Mouse (Mus musculus): Measurements from ENCODE around the gene Ccnc.

The Ccnc gene

DNA sequence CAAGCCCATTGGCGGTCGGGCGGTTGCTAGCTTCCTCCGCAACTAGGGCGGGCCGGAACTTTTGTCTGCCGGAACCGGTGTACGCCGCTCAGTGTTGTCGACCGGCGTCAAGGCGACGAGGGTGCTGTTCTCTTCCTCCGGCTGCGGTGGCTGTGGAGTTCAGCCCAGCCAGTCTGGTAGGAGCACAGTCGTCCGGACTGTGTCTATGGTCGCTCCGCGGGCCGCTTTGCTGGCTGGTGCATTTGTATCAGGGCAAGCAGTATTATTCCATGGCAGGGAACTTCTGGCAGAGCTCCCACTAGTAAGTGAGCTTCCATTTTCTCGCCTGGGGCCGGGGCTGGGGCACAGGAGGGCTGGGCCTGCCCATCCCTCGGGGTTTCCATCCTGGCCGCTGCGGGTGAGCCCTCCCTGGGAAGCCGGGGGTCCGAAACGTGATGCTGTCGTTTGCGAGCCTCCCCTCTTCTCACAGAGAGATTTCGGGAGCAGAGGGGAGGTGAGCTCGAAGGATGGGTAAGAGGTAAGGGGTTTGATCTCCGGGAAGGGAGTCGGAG lies at the start of gene Ccnc:
Ccnc (plus strand) TSS at position 87 of the 551 bp plus-strand sequence.
- DNase-seq, result peak; percentile 90 to 92

DNA sequence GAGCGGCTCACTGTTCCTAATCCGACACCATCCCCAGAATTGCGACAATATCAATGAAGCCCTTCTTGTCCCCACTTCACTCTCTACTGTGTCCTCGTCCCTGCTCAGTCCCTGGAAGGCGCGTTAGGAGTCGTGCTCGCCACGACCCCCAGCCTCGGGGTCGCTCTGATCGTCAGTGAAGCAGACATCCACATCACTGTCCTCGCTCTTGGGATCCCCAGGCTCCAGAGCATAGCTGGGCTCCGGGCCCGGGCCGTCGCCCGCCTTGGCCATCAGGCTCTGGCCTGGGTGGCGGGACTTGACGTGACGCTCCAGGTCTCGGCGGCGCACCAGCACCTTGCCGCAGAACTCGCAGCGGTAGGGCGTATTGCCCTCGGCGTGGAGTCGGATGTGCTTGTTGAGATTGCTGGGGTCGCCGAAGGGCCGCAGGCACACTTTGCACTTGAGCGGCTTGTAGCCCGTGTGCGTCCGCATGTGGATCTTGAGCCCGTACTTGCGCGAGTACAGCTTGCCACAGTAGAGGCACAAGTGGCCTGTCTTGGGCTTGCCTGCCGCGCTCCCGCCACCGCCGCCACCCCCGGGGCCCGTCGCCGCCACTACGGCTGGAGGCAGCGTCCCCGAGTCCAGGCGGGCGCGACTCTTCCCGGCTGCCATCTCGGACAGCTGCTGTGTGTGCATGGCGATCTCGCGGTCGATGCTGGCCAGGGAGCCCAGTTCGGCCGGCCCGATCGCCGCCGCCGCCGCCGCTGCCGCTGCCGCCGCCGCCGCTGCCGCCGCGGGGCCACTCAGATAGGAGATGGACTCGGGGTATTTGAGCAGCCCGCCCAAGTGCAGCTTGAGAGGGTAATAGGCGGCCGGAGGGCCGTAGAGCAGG lies 49.2 kb upstream of the Ccnc start:
- DNase-seq, result no peak

DNA sequence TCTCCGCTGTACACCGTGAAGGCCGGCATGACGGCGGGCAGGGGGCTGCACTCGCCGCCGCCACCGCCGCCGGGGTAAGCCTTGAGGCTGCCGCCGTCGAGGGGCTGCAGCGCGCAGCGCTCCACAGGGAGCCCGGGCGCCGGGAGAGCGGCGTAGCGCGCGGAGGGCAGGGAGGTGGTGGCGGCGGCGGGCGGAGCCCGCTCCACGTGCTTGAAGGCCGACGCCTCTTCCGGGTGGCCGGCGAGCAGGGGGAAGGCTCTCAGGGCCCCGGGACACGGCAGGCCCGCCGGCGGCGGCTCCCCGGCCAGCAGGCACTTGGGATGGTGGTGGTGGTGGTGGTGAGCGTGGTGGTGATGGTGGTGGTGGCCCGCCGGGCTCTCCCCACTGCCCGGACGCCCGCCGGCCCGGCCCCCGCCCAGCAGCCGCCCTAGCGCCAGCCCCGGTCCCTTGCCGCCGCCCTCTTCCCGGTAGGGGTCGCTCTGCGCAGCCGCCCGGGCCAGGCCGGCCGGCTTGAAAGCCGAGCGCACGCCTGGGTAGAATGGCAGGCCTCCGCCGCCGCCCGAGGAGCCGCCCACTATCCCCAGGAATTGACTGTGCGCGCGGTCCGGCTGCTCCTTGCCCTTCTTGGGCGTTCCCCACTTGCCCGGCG lies 48.4 kb upstream of the Ccnc start:
- peak; percentile 14 to 22 for DNase-seq

DNA sequence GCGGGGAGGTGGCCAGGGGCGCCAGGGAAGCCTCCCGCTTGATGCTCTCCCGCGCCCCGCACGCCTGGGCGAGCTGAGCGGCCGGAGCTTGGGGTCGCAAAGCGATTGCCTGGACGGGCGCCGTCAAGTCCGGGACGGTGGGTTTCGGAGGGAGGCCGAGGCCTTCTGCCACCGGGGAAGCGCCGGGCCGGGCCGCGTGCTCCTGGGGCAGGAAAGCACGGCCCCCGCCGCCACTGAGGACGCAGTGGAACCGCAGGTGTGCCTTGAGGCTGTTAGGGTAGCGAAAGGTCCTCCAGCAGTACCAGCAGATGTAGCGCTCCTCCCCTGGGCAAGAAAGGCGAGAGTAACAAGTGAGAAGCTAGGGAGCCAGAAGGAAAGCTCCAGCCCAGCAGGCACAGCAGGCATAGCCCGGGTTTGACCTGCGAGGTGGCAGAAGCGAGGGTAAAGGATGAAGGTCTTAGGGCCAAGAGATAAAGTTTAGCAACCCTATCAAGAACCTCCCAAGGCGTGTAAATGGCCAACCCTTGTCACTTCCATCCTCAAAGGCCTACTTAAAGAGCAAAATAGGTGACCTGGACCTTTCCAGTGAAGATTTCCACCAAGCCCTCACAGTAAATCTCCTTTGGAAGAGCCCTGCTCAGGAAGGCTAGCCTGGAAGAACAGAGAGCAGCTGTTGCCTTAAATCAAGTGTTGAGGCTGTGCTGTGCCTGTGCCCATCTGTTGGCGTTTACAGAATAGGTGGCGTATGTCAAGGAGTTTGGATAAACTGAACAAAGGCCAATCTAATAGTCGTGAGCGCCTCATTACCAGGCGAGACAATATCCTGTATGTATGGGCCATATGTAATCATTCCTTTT lies 47.6 kb upstream of the Ccnc start:
- peak in 1 of 2 experiments; percentile 9 for DNase-seq

DNA sequence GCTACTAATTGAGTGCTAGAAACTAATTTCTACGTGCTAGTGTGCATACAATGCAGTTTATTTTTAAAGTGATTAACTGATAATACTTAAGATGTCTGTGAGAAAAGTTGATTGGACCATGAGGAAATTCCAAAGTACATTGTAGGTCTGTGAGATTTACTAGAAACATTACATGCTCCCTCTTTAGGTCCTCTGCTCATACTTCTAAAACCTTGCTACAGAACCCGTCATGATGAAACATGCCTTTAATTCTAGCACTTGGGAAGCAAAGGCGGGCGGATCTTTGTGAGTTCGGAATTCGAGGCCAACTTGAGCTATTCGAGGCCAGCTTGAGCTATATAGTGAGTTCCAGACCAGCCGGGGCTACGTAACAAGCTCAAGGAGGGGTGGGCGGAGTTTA lies 46.5 kb upstream of the Ccnc start:
- no peak for DNase-seq

DNA sequence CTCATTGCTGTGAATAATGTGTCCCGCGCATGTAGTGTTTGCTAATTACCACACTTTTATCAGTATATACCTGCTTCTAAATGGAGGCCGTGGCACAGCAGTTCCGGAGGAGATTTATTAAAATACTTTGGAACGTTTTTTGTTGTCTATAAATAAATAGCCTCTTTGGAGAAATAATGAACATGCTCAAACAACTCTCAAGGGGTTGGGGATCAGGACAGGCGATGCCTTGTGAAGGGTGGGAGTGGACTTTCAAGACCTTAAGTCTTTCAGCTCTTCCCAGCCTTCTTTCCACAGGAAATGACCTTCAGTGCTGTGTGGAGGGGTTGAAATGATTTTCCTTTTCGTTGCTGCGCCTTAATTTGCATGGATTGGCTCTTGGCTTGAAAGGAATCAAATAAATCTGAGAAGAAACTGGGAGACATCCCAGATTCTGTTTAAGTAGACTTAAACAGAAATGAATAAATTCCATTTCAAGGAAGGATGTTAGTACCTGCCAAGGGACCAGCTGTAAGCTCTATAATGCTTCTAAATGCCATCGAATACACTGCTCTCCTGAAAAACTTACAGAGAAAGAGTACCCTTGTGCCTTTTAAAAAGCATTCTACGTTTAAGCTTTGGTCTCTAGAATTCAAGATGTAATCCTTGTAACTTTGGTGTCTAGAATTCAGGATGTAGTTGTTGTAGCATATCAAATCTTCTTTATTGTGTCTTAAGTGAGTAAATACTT lies 44.9 kb upstream of the Ccnc start:
- DNase-seq, result no peak

DNA sequence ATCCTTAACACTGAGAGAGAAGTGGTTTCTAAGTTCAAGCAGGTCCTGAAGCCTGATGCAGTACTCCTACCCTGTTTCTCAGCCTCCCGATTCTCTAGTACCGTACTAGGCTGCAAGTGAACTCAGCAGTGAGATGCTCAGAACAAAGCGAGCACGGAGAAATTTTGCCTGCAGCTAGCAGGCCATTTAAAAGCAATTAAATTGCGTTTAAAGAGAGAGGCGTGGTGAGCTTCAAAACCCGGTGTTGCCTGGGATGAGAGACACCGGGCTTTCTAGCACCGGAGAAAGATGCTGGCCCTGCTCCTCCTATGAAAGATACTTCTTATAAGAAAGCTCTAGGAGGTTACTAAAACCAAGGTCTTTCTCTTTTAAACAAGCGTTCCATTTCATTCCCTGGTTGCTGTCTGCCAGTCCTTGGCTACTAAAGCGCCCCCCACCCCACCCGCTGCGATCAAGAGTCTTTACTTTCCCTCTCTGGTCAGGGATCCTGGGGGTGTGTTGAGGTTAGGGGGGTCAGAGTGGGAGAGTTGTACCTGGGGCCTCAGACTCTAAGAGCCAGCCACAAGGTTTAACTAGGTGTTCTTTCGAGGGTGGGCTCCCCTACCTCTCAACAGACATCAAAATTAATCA lies 43.0 kb upstream of the Ccnc start:
- no peak for DNase-seq

DNA sequence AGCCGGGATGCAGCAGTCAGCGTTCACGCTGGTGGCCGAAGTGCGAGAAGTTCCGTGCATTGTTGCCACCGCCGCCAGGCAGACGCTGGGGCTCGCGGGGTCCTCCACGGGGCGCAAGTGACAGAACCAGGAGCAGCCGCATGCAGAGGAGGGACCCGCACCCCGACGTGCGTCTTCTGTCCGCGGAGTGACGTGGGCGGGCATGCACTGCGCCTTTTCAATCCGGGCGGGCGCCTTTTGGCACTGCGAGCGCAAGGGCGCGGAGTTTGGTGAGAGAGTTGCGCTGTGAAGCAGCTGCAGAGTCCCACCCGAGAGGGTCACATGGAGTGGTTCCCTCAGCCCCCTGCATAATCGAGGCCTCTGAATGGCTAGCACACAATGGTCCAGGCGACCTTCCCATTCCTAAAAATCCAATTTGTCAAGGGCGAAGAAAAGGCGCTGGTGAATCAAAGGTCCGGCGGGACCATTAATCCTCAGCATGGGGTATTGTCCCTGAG lies 41.9 kb upstream of the Ccnc start, which contains the start of gene Prdm13:
Prdm13 (minus strand) TSS at position 369 of the 497 bp plus-strand sequence.
- no peak for DNase-seq

DNA sequence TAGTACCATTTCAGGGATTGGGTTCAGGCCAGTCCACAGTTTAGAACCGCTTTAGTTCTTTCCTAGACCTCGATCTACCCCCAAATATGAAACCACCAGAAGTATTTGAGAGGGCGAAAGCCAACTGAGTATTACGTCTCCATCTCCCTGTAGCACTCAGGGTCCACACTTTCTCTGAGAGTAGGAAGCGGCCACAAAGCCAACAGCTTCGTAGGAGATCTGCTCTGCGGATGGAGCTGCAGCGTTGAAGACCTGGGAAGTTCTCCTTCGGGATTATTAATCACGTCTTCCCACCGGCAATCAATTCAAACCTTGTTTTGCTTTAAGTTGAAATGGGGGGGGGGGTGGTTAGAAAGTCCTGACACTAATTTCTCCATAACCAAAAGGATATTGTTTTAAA lies 41.1 kb upstream of the Ccnc start:
- no peak for DNase-seq

DNA sequence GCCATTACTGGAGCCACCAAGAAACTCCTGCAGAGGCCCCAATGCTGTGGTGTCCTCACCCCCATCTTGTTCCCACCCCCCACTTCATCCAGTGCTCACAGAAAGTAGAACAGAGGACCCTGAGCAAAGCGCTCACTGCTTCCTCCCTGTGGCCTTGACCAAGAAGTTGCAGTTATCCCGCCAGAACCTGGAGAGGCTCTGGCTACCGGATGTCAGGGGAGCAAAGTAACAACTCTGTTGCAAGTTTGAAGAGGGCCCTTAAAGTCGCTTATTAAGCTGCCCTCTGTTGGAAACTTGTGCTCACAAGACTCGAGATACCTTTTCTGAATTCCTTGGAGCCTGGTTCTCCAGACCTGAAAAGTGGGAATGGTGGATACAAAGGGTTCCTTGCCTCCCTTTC lies 40.6 kb upstream of the Ccnc start:
- DNase-seq, result no peak

DNA sequence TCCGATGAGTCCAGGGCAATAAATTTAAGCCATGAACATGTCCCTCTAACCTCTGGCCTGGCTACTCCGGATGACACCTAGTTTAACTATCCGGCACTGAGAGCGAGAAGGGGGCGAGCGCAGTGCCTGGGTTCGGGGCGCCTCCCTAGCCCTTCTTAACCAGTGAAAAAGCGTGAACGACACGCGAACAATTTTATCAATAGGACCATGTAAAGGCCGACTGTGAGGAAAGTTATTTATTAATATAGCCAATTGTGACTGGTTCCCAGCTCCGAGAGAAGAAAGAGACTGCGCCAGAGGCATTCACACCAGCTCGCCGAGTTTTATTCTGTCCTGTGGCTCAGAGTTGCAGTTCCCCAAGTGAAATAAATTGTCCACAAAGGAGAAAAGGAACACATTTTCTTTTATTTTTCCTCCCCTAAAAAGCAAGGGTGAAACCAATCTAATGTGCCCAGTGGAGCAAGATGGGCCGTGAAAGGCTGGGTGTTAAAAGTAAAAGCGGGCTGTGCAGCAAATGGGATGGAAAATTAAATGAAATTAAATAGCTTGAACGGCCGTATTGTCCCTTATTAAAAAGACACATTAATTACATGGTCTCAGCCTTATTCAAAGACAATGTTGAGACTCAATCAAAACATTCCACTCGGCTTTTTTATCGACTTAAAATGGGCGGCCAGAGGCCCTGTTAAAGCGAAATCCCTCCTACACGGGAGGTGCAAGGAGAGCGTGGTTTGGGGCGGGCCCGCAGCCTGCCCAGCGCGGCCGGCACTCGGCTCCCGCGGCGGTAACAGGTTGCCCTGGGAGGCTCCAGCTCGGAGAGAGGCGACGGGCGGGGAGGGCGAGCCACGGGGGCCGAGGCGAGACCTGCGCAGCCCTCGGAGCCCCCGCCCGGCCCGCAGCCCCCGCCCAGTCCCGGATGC lies 39.5 kb upstream of the Ccnc start:
- no peak for DNase-seq

DNA sequence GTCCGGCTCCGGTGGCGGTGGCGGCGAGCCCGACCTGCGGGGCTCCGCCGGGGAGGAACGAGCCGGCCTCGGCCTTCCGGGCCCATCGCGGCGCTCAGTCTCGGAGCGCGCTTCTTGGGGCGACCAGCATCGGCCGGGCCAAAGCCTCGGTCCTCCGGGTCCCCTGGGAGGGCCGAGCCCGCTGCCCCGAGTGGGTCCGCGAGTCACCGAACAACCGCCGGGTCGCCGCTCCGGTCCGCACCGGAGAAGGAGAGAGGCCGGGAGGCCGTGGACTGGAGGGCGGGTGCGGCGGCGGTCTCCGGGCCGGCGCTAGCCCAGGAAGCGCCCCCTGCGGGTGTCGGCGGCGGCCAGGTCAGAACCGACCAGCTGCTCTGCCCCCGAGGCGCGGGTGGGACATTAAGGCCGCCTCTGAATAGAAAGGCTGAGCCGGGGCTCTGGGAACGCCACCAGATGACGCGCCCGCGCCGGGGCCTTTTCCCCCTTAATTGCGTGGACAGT lies 38.7 kb upstream of the Ccnc start:
- no peak for DNase-seq

DNA sequence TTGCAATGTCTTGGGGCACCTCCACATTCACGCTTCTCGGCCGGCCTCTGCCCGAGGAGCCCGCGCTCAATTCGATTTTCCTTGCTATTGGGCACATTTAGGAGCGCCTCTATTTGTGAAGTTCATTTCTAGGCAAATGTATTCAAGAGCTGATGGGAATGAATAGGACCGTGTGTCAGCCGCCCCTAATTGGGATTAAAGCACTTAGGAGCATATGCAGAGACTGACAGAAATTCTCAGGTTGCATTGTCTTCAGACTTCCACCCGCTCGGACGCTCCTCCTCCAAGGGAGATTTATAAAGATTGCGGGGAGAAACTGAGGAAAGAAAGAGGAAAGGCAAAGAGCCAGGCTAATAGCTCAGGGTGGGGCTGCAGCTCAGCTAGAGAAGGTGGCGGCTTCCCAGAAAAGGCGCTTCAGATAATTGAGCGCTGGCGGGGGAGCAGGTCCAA lies 38.0 kb upstream of the Ccnc start:
- no peak for DNase-seq

DNA sequence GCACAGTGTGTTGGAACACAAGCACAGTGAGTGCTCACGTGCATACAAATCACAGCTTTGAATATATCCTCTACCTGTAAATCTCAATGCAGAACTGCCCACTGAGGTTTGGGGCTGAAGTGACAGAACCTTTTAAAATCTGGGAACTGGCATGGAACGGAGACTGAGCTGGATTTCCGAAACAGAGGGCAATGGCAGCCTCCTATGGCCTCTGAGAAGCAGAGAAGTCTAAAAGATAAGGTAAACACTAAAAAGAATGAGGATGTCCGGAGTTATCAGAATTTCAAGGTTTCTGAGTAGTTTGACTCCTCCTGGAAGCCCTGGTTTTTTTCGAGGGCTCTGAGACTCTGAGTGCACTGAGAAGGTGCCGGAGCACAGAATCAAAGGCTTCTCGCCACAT lies 37.3 kb upstream of the Ccnc start:
- no peak for DNase-seq

DNA sequence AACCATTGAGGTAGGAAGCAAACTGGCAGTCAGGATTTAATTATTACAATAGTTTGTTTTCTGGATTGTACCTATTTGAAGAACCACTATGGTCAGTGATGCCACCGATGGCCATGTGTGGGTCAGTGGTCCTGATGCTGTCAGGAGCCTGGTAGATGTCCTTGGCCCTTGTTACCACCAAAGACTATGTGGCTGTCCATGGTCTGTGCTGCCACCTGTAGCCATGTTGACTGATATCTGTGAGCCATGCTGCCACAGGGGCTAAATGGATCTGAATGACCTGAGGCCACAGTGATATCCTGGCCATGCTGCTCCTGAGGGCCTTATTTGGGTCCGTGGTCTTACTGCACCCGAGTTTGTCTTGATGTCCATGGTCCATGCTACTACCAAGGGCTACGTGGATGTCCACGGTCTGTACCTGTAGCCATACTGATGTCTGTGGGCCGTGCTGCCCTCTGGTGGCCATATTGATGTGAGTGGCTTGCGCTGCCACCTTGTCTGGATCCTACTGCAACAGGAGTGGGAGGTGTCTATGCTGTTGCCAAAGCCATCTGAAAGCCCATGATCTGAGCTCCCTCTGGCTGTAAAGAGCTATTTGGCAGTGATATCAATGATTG lies 31.8 kb upstream of the Ccnc start:
- DNase-seq, result peak; percentile 43 to 46

DNA sequence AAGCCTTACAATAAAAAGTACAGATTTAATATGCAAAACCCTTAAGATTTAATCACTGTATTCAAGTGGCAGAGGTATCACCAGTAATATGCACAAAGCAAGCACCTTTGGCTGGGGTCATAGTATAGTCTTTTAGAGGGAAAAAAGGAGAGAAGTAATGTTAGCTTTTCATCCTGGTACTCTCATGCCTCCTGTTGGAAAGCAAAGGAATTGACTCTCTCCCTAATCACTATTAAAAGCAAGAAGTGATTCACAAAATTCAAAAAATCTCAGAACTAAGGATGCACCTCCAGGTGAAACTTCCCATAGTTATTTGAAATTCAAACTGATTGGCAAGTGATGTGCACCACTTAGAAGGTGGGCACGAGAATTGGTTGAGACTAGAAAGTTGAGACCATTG lies 22.5 kb upstream of the Ccnc start:
- DNase-seq, result no peak

DNA sequence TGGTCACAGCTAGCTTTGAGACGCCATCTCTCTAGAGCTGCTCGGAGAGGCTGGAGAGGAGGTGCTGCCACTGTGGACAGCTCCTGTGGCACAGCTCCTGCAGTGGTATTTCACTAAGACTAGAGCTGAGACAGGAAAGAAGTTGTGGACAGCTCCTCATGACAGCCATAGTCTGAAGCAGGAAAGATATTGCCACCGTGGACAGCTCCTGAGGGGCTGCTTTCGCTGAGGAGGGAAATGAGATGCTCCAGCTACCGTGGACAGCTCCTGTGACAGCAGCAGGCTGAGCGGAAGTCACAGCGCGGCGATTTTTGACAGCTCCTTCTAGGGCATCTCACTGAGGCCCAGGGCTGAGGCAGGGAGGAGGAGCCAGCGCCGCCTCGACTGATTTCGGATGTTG lies 15.4 kb upstream of the Ccnc start:
- DNase-seq, result peak; percentile 55 to 57

DNA sequence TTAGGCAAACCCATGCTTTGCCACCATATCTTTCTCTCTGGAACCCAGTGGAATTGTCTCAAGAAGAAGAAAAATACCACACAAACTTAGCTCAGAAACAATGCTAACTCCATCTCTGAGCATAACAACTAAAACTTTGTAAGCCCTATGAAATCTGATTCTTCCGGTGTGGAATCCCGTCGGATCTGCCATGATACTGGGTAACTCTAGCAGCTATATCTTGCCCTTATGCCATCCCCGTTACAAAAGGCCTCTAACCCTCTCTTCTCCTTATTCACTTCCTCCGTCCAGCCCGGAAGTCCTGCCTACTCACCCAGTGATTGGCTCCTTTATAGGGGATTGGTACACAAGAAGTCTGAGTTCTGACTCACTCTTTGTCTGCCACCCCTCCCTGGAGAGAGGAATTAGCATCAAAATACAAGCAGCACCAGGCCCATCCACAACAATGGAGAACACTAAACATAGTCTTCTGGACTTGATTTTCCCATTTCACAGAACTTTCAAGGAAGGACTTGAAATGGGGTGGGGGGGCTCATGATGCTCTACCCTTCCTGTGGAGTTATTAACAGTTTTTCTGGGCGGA lies 4.7 kb upstream of the Ccnc start:
- DNase-seq, result no peak

DNA sequence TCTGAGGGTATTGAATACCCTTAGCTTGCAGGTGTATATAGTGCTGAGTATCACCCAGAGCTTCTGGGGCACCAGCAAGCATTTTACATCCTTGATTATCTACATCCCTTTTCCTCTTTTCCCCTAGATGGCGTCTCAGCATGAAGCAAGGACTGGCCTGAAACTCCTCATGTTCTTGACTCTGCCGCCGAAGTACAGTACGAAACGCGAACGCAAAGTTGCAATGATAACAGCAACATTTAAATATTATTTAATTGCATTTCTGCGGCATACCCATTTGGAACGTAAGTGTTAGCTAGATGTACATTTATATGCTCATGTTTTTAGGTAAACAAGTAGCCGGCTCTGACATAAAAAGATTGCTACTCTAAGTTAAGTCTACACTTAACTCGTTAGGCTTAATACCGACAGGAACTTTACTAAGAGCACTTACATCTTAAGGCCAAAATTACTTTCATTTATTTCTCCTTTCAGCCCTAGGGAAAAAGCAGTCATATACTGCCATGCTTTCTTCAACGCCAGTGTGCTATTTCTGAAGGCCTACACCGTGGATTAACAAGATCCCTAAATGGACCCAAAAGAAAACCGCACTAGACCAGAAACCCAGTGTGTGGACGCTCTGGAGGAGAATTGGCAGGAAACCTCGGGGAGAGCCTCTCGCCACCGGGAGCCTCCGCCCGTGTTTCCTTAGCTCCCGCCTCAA lies 438 bp upstream of the Ccnc start:
- DNase-seq, result peak; percentile 13 to 17
